Mouse (Mus musculus): ENCODE measurements around the gene Tnfsf11.

DNA sequence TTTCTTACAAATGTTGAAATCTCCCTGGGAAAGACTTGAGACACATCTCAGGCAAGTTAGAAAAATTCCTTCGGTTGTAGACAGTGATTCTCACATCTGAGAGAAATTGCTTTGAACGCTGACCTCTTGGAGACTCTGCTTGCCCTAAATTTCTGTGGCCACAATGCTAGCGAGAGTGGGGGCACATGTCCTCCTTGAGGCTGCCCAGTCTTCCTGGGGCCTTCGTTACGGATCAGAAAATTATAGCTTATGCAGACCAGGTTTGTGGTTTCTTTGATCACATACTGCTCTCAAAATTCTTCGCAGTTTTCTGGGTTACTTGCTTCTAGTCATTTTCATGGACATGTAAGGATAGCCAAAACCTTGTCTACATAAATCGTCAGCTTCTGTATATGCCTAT, 53.8 kb downstream of the Tnfsf11 start:
- no peak for TF ChIP-seq CTCF (IDR thresholded peaks at IDR 0.05)
- TF ChIP-seq EP300 (IDR thresholded peaks at IDR 0.05): no peak

Data from lung, postnatal 0 days (tissue).